Mouse (Mus musculus): Measurements from ENCODE around the gene Ppp4c. TPM values are rescaled to one million over a fixed set of nuclear protein-coding genes. Genes with fewer than 3 reads are reported as not detected.
A peak's percentile ranks its signal among the peaks of the same experiment; 100 is the strongest.

Ppp4c gene
- polyA plus RNA-seq, 1 experiment from 2014 or later, result 232 TPM

- H3K27me3 ChIP-seq (ENCODE audit: control insufficient read depth, insufficient read depth, low read depth, low read length), result no peaks in the 10 kb centered on the region
These were observed 14.7 kb upstream of the Ppp4c start for GRCm38 (mm10) chr7:126806956-126807355.

GRCm38 (mm10) chr7:126803751-126804150 lies 11.5 kb upstream of the Ppp4c start:
- peaks cover 32% of the 10 kb centered on the region for H3K4me1 ChIP-seq (replicated peaks; ENCODE audit: control insufficient read depth, insufficient read depth, low read length)
- no peak overlapping the region for H3K27ac ChIP-seq (ENCODE audit: low read length)
- no peak for ATAC-seq (ENCODE audit: low read depth)
- H3K36me3 ChIP-seq (ENCODE audit: control insufficient read depth, insufficient read depth, low read length), result peaks cover 2% of the 10 kb centered on the region; the same call in 1 of the 2 replicates
- no peaks in the 10 kb centered on the region for H3K9me3 ChIP-seq (ENCODE audit: control insufficient read depth, low read length)
- no peak overlapping the region for H3K4me3 ChIP-seq (ENCODE audit: low read length)
- H3K4me2 ChIP-seq (ENCODE audit: low read depth, low read length), result no peak overlapping the region
- H3K9ac ChIP-seq (ENCODE audit: low read length), result no peak overlapping the region
- no peaks in the 10 kb centered on the region for H3K27me3 ChIP-seq (ENCODE audit: control insufficient read depth, insufficient read depth, low read depth, low read length)

More at GRCm38 (mm10) chr7:126806956-126807355, 14.7 kb upstream of the Ppp4c start:
- WGBS, result 43% methylated on average over 6 of the region's 6 CpGs
- ATAC-seq (ENCODE audit: low read depth), result peak; percentile 43; the same call in 1 of the 2 replicates
- H3K27ac ChIP-seq (ENCODE audit: low read length), result peak overlapping the region; percentile 20; the same call in 1 of the 2 replicates
- H3K4me2 ChIP-seq (ENCODE audit: low read depth, low read length), result no peak overlapping the region; the same call in 1 of the 2 replicates
- no peaks in the 10 kb centered on the region for H3K9me3 ChIP-seq (ENCODE audit: control insufficient read depth, low read length)
- H3K4me3 ChIP-seq (ENCODE audit: low read length), result no peak overlapping the region
- H3K9ac ChIP-seq (ENCODE audit: low read length), result no peak overlapping the region; the same call in 1 of the 2 replicates
- H3K36me3 ChIP-seq (ENCODE audit: control insufficient read depth, insufficient read depth, low read length), result peaks cover 2% of the 10 kb centered on the region; the same call in 1 of the 2 replicates
- peaks cover 21% of the 10 kb centered on the region for H3K4me1 ChIP-seq (replicated peaks; ENCODE audit: control insufficient read depth, insufficient read depth, low read length)

GRCm38 (mm10) chr7:126803181-126803580 lies 10.9 kb upstream of the Ppp4c start:
- H3K4me1 ChIP-seq (replicated peaks; ENCODE audit: control insufficient read depth, insufficient read depth, low read length), result peaks cover 28% of the 10 kb centered on the region
- 78% methylated on average over 6 of the region's 6 CpGs for WGBS
- no peak overlapping the region for H3K27ac ChIP-seq (ENCODE audit: low read length)

GRCm38 (mm10) chr7:126802134-126802889 lies 10.0 kb upstream of the Ppp4c start:
- peaks cover 2% of the 10 kb centered on the region; the same call in 1 of the 2 replicates for H3K36me3 ChIP-seq (ENCODE audit: control insufficient read depth, insufficient read depth, low read length)
- H3K4me1 ChIP-seq (replicated peaks; ENCODE audit: control insufficient read depth, insufficient read depth, low read length), result peaks cover 28% of the 10 kb centered on the region
- H3K4me2 ChIP-seq (ENCODE audit: low read depth, low read length), result no peak overlapping the region
- H3K4me3 ChIP-seq (ENCODE audit: low read length), result no peak overlapping the region
- H3K27me3 ChIP-seq (ENCODE audit: control insufficient read depth, insufficient read depth, low read depth, low read length), result no peaks in the 10 kb centered on the region
- 81% methylated on average over 11 of the region's 11 CpGs for WGBS
- no peaks in the 10 kb centered on the region for H3K9me3 ChIP-seq (ENCODE audit: control insufficient read depth, low read length)
- ATAC-seq (ENCODE audit: low read depth), result no peak
- H3K27ac ChIP-seq (ENCODE audit: low read length), result no peak overlapping the region
- H3K9ac ChIP-seq (ENCODE audit: low read length), result no peak overlapping the region

More at GRCm38 (mm10) chr7:126803181-126803580, 10.9 kb upstream of the Ppp4c start:
- no peak for ATAC-seq (ENCODE audit: low read depth)
- H3K4me3 ChIP-seq (ENCODE audit: low read length), result no peak overlapping the region
- H3K36me3 ChIP-seq (ENCODE audit: control insufficient read depth, insufficient read depth, low read length), result peaks cover 2% of the 10 kb centered on the region; the same call in 1 of the 2 replicates
- H3K9ac ChIP-seq (ENCODE audit: low read length), result no peak overlapping the region
- H3K9me3 ChIP-seq (ENCODE audit: control insufficient read depth, low read length), result no peaks in the 10 kb centered on the region
- no peak overlapping the region for H3K4me2 ChIP-seq (ENCODE audit: low read depth, low read length)
- no peaks in the 10 kb centered on the region for H3K27me3 ChIP-seq (ENCODE audit: control insufficient read depth, insufficient read depth, low read depth, low read length)

GRCm38 (mm10) chr7:126801057-126801422 lies 8.7 kb upstream of the Ppp4c start:
- H3K9me3 ChIP-seq (ENCODE audit: control insufficient read depth, low read length), result no peaks in the 10 kb centered on the region
- 90% methylated on average over 16 of the region's 16 CpGs for WGBS
- H3K27ac ChIP-seq (ENCODE audit: low read length), result no peak overlapping the region
- no peaks in the 10 kb centered on the region for H3K27me3 ChIP-seq (ENCODE audit: control insufficient read depth, insufficient read depth, low read depth, low read length)
- no peak overlapping the region for H3K4me2 ChIP-seq (ENCODE audit: low read depth, low read length)
- ATAC-seq (ENCODE audit: low read depth), result no peak
- 0 out of 2 replicates have a peak overlapping the region, but pooled peaks have one; percentile 74 for H3K9ac ChIP-seq (ENCODE audit: low read length)
- peaks cover 12% of the 10 kb centered on the region for H3K36me3 ChIP-seq (ENCODE audit: control insufficient read depth, insufficient read depth, low read length)
- no peak overlapping the region for H3K4me3 ChIP-seq (ENCODE audit: low read length)
- H3K4me1 ChIP-seq (replicated peaks; ENCODE audit: control insufficient read depth, insufficient read depth, low read length), result peaks cover 26% of the 10 kb centered on the region

- Histone ChIP-seq H3K4me1 (replicated peaks; ENCODE audit: control insufficient read depth, insufficient read depth, low read length) (peaks cover 26% of the 10 kb centered on the region), H3K36me3 (ENCODE audit: control insufficient read depth, insufficient read depth, low read length) (peaks cover 16% of the 10 kb centered on the region), H3K4me3 (ENCODE audit: low read length) (peak overlapping the region; percentile 74), H3K9me3 (ENCODE audit: control insufficient read depth, low read length) (no peaks in the 10 kb centered on the region), H3K9ac (ENCODE audit: low read length) (peak overlapping the region; percentile 74), H3K27ac (ENCODE audit: low read length) (peak overlapping the region; percentile 98), H3K4me2 (ENCODE audit: low read depth, low read length) (peak overlapping the region; percentile 72), H3K27me3 (ENCODE audit: control insufficient read depth, insufficient read depth, low read depth, low read length) (no peaks in the 10 kb centered on the region)
- WGBS, result 56% methylated on average over 5 of the region's 5 CpGs
- no peak for ATAC-seq (ENCODE audit: low read depth)
These were observed 8.2 kb upstream of the Ppp4c start for GRCm38 (mm10) chr7:126800269-126801056.

GRCm38 (mm10) chr7:126799468-126800268 lies 7.4 kb upstream of the Ppp4c start:
- peaks cover 26% of the 10 kb centered on the region for H3K4me1 ChIP-seq (replicated peaks; ENCODE audit: control insufficient read depth, insufficient read depth, low read length)
- peak overlapping the region; percentile 98 for H3K27ac ChIP-seq (ENCODE audit: low read length)
- peak overlapping the region; percentile 74 for H3K9ac ChIP-seq (ENCODE audit: low read length)
- peak overlapping the region; percentile 72 for H3K4me2 ChIP-seq (ENCODE audit: low read depth, low read length)
- no peaks in the 10 kb centered on the region for H3K9me3 ChIP-seq (ENCODE audit: control insufficient read depth, low read length)
- peak overlapping the region; percentile 74 for H3K4me3 ChIP-seq (ENCODE audit: low read length)
- H3K27me3 ChIP-seq (ENCODE audit: control insufficient read depth, insufficient read depth, low read depth, low read length), result no peaks in the 10 kb centered on the region
- peak; percentile 94 for ATAC-seq (ENCODE audit: low read depth)
- WGBS, result 2% methylated on average over 37 of the region's 38 CpGs
- peaks cover 22% of the 10 kb centered on the region for H3K36me3 ChIP-seq (ENCODE audit: control insufficient read depth, insufficient read depth, low read length)

- Histone ChIP-seq H3K9ac (ENCODE audit: low read length) (peak overlapping the region; percentile 86), H3K27ac (ENCODE audit: low read length) (peak overlapping the region; percentile 98), H3K4me3 (ENCODE audit: low read length) (peak overlapping the region; percentile 74), H3K36me3 (ENCODE audit: control insufficient read depth, insufficient read depth, low read length) (peaks cover 24% of the 10 kb centered on the region), H3K4me2 (ENCODE audit: low read depth, low read length) (peak overlapping the region; percentile 88), H3K27me3 (ENCODE audit: control insufficient read depth, insufficient read depth, low read depth, low read length) (no peaks in the 10 kb centered on the region), H3K9me3 (ENCODE audit: control insufficient read depth, low read length) (no peaks in the 10 kb centered on the region), H3K4me1 (replicated peaks; ENCODE audit: control insufficient read depth, insufficient read depth, low read length) (peaks cover 26% of the 10 kb centered on the region)
- 0% methylated on average over 31 of the region's 36 CpGs for WGBS
- peak; percentile 98 for ATAC-seq (ENCODE audit: low read depth)
These were observed 6.8 kb upstream of the Ppp4c start for GRCm38 (mm10) chr7:126799050-126799467.

Measured in lung, embryonic 16.5 days (tissue).